Mouse (Mus musculus) WW6 (cell line): ENCODE measurements around the gene Dgkg.
A peak's percentile ranks its signal among the peaks of the same experiment; 100 is the strongest.

Experiments used
- DNase-seq: peaks from one replicate; pipeline ENCODE4 v3.0.0-alpha.2; 2013; ENCODE audit warnings: low read depth, low spot score

The Dgkg gene

GRCm38 (mm10) chr16:22548167-22549080, 108.6 kb downstream of the Dgkg start:
- DNase-seq: peak; percentile 82

GRCm38 (mm10) chr16:22547741-22548140, 109.3 kb downstream of the Dgkg start:
- no peak for DNase-seq

GRCm38 (mm10) chr16:22545799-22546198, 111.2 kb downstream of the Dgkg start:
- DNase-seq: no peak

GRCm38 (mm10) chr16:22545016-22545561, 111.9 kb downstream of the Dgkg start:
- peak; percentile 56 for DNase-seq

- DNase-seq: no peak
Observed at GRCm38 (mm10) chr16:22542691-22543141, 114.3 kb downstream of the Dgkg start.

GRCm38 (mm10) chr16:22539275-22539674, 117.7 kb downstream of the Dgkg start:
- no peak for DNase-seq

- no peak for DNase-seq
Observed at GRCm38 (mm10) chr16:22536581-22537160, 120.3 kb downstream of the Dgkg start.

- no peak for DNase-seq
Observed at GRCm38 (mm10) chr16:22533087-22533486, 123.9 kb downstream of the Dgkg start.

GRCm38 (mm10) chr16:22531834-22532233, 125.2 kb downstream of the Dgkg start:
- DNase-seq: no peak

GRCm38 (mm10) chr16:22531041-22531440, 126.0 kb downstream of the Dgkg start:
- DNase-seq: no peak

- no peak for DNase-seq
Observed at GRCm38 (mm10) chr16:22527499-22527939, 129.5 kb downstream of the Dgkg start.

GRCm38 (mm10) chr16:22526386-22526785, 130.6 kb downstream of the Dgkg start:
- no peak for DNase-seq

GRCm38 (mm10) chr16:22517431-22518384, 139.3 kb downstream of the Dgkg start:
- no peak for DNase-seq

GRCm38 (mm10) chr16:22515476-22515875, 141.5 kb downstream of the Dgkg start:
- DNase-seq: peak; percentile 31

- DNase-seq: no peak
Observed at GRCm38 (mm10) chr16:22510861-22511637, 146.0 kb downstream of the Dgkg start.

- no peak for DNase-seq
Observed at GRCm38 (mm10) chr16:22508936-22509563, 148.0 kb downstream of the Dgkg start.

- no peak for DNase-seq
Observed at GRCm38 (mm10) chr16:22505656-22506055, 151.4 kb downstream of the Dgkg start.

GRCm38 (mm10) chr16:22504851-22505250, 152.2 kb downstream of the Dgkg start:
- no peak for DNase-seq

GRCm38 (mm10) chr16:22504049-22504448, 153.0 kb downstream of the Dgkg start:
- DNase-seq: no peak

- no peak for DNase-seq
Observed at GRCm38 (mm10) chr16:22503467-22503866, 153.6 kb downstream of the Dgkg start.
